Mouse (Mus musculus) myocyte (in vitro differentiated cells): Measurements from ENCODE around the gene Slirp.

ENCODE experiments used
- CEBPB ChIP-seq: IDR thresholded peaks from 2 replicates; pipeline ENCODE4 v1.6.1; 2011; ENCODE audit warnings: mild to moderate bottlenecking, moderate library complexity; ENCODE audit not compliant: poor library complexity, insufficient read depth, severe bottlenecking
- E2F4 ChIP-seq: IDR thresholded peaks from one replicate; pipeline ENCODE4 v1.6.1; 2011; ENCODE audit warnings: mild to moderate bottlenecking, control low read depth, moderate library complexity; ENCODE audit not compliant: insufficient read depth
- MAX ChIP-seq: IDR thresholded peaks from one replicate; pipeline ENCODE4 v1.6.1; 2011; ENCODE audit warnings: low read depth, mild to moderate bottlenecking, control low read depth
- MYOD1 ChIP-seq, 3 experiments: IDR thresholded peaks; one replicate each; pipeline ENCODE4 v1.6.1; 2011; ENCODE audit warnings: control low read depth in 2 of 3, low read depth in 2 of 3, mild to moderate bottlenecking in 2 of 3, moderate library complexity in 1 of 3; ENCODE audit not compliant: insufficient read length in 2 of 3, control insufficient read depth in 1 of 3
- MYOG ChIP-seq, 3 experiments: IDR thresholded peaks; one replicate each; pipeline ENCODE4 v1.6.1; 2011; ENCODE audit warnings: control low read depth in 2 of 3, low read depth in 2 of 3, mild to moderate bottlenecking in 2 of 3; ENCODE audit not compliant: insufficient read length in 2 of 3, control insufficient read depth in 1 of 3, insufficient read depth in 1 of 3
- POLR2A ChIP-seq: IDR thresholded peaks from one replicate; pipeline ENCODE4 v1.6.1; 2011; ENCODE audit warnings: low read depth, mild to moderate bottlenecking, control low read depth, moderate library complexity; ENCODE audit not compliant: insufficient read length
- POLR2AphosphoS2 ChIP-seq: IDR thresholded peaks from one replicate; pipeline ENCODE4 v1.6.1; 2011; ENCODE audit warnings: low read depth, control low read depth; ENCODE audit not compliant: insufficient read length
- REST ChIP-seq: IDR thresholded peaks from one replicate; pipeline ENCODE4 v1.6.1; 2011; ENCODE audit warnings: mild to moderate bottlenecking, control low read depth, moderate library complexity; ENCODE audit not compliant: insufficient read depth, insufficient read length
- SRF ChIP-seq: IDR thresholded peaks from one replicate; pipeline ENCODE4 v1.6.1; 2011; ENCODE audit warnings: low read depth; ENCODE audit not compliant: control insufficient read depth, insufficient read length
- TCF12 ChIP-seq: IDR thresholded peaks from one replicate; pipeline ENCODE4 v1.6.1; 2011; ENCODE audit warnings: mild to moderate bottlenecking, control low read depth; ENCODE audit not compliant: poor library complexity, insufficient read depth, severe bottlenecking
- TCF3 ChIP-seq: IDR thresholded peaks from one replicate; pipeline ENCODE4 v1.6.1; 2011; ENCODE audit warnings: low read depth, control low read depth; ENCODE audit not compliant: insufficient read length
- USF1 ChIP-seq: IDR thresholded peaks from one replicate; pipeline ENCODE4 v1.6.1; 2011; ENCODE audit warnings: low read depth, mild to moderate bottlenecking, control low read depth, moderate library complexity

- TF ChIP-seq POLR2A (no peak), E2F4 (no peak), MAX (no peak), TCF12 (no peak), MYOG (IDR thresholded peaks at IDR 0.05; ENCODE audit: control insufficient read depth in 1 of 3, insufficient read depth in 1 of 3, insufficient read length in 2 of 3, low read depth in 2 of 3) (no peak), MYOD1 (IDR thresholded peaks at IDR 0.05; ENCODE audit: control insufficient read depth in 1 of 3, insufficient read length in 2 of 3, low read depth in 2 of 3) (no peak), CEBPB (no peak), POLR2AphosphoS2 (no peak), USF1 (no peak), TCF3 (no peak), SRF (no peak), REST (no peak)
Measured at GRCm38 (mm10) chr12:87397811-87398417, 45.8 kb upstream of the Slirp start.
